Mouse (Mus musculus): ENCODE data around the gene Polr1e. TPM values are rescaled to one million over a fixed set of nuclear protein-coding genes. Genes with fewer than 3 reads are reported as not detected.

Gene Polr1e
- polyA plus RNA-seq, 1 experiment from 2014 or later = 73.8 TPM

Other genes with a start within 250 kb of the Polr1e start
- gene Grhpr, start 37.2 kb upstream of the Polr1e start, polyA plus RNA-seq (2015; fragmentation: Nextera tagmentation; extraction: Ambion mirVana) = 83.5 and 85.2 TPM in 2 replicates
- 12.5 and 15.3 TPM in 2 replicates for gene Zbtb5, start 6.2 kb upstream of the Polr1e start, polyA plus RNA-seq (2015; fragmentation: Nextera tagmentation; extraction: Ambion mirVana)
- 18.1 and 23.2 TPM in 2 replicates for gene Fbxo10, start 66.0 kb downstream of the Polr1e start, polyA plus RNA-seq (2015; fragmentation: Nextera tagmentation; extraction: Ambion mirVana)
- gene Tomm5, start 89.5 kb downstream of the Polr1e start, polyA plus RNA-seq (2015; fragmentation: Nextera tagmentation; extraction: Ambion mirVana) = 210 and 237 TPM in 2 replicates
- gene Frmpd1, start 166.3 kb downstream of the Polr1e start, polyA plus RNA-seq (2015; fragmentation: Nextera tagmentation; extraction: Ambion mirVana) = 1.5 TPM in 2 replicates